Mouse (Mus musculus) thymus, adult 18-20 months (tissue): Measurements from ENCODE around the gene Creb3l1.
A peak's percentile ranks its signal among the peaks of the same experiment; 100 is the strongest.

Experiments used
- DNase-seq, 2 experiments: peaks; one replicate each; pipeline ENCODE4 v3.0.0; 2022; ENCODE audit warnings: mixed read lengths in 2 of 2

Creb3l1 gene

GRCm38 (mm10) chr2:92024274-92024672, at the start of gene Creb3l1:
TSS of gene Creb3l1 (minus strand) at chr2:92024502.
- DNase-seq: no peak

- DNase-seq: no peak
These were observed 46.8 kb upstream of the Creb3l1 start for GRCm38 (mm10) chr2:92071143-92071542.

- DNase-seq: no peak
These were observed 45.3 kb upstream of the Creb3l1 start for GRCm38 (mm10) chr2:92069630-92070029.

- no peak for DNase-seq
These were observed 43.3 kb upstream of the Creb3l1 start for GRCm38 (mm10) chr2:92067600-92067999.

- DNase-seq: no peak
These were observed 42.6 kb upstream of the Creb3l1 start for GRCm38 (mm10) chr2:92066899-92067298.

- no peak for DNase-seq
These were observed 41.6 kb upstream of the Creb3l1 start for GRCm38 (mm10) chr2:92065938-92066337.

GRCm38 (mm10) chr2:92065269-92065888, 41.1 kb upstream of the Creb3l1 start:
- no peak for DNase-seq

- no peak for DNase-seq
These were observed 38.8 kb upstream of the Creb3l1 start for GRCm38 (mm10) chr2:92063106-92063505.

GRCm38 (mm10) chr2:92061337-92061736, 37.0 kb upstream of the Creb3l1 start:
- DNase-seq: no peak

- DNase-seq: no peak
These were observed 36.0 kb upstream of the Creb3l1 start for GRCm38 (mm10) chr2:92060291-92060690.

- DNase-seq: peak; percentile 17 to 21
These were observed 35.3 kb upstream of the Creb3l1 start for GRCm38 (mm10) chr2:92059481-92060220.

- DNase-seq: no peak
These were observed 34.6 kb upstream of the Creb3l1 start for GRCm38 (mm10) chr2:92058936-92059335.

GRCm38 (mm10) chr2:92058469-92058868, 34.2 kb upstream of the Creb3l1 start:
- DNase-seq: peak; percentile 46 to 62

- no peak for DNase-seq
These were observed 32.5 kb upstream of the Creb3l1 start for GRCm38 (mm10) chr2:92056760-92057159.

- DNase-seq: peak; percentile 11 to 31
These were observed 31.5 kb upstream of the Creb3l1 start for GRCm38 (mm10) chr2:92055831-92056236.

- peak; percentile 79 to 82 for DNase-seq
These were observed 31.0 kb upstream of the Creb3l1 start for GRCm38 (mm10) chr2:92055101-92055813.

GRCm38 (mm10) chr2:92052754-92053153, 28.5 kb upstream of the Creb3l1 start:
- no peak for DNase-seq

- no peak for DNase-seq
These were observed 27.9 kb upstream of the Creb3l1 start for GRCm38 (mm10) chr2:92052188-92052587.

GRCm38 (mm10) chr2:92048034-92048690, 23.9 kb upstream of the Creb3l1 start:
- DNase-seq: no peak

- DNase-seq: no peak
These were observed 23.3 kb upstream of the Creb3l1 start for GRCm38 (mm10) chr2:92047601-92048000.

GRCm38 (mm10) chr2:92043285-92043684, 19.0 kb upstream of the Creb3l1 start:
- DNase-seq: no peak

- DNase-seq: no peak
These were observed 17.2 kb upstream of the Creb3l1 start for GRCm38 (mm10) chr2:92041538-92041937.

GRCm38 (mm10) chr2:92034273-92034672, 10.0 kb upstream of the Creb3l1 start:
- no peak for DNase-seq
